Mouse (Mus musculus) adrenal gland, postnatal 36 days (tissue): Measurements from ENCODE around the gene Commd1. TPM values are rescaled to one million over a fixed set of nuclear protein-coding genes. Genes with fewer than 3 reads are reported as not detected.

Experiments used
- DNase-seq, 2 experiments: peaks; one replicate each; pipeline ENCODE4 v3.0.0; 2021; ENCODE audit warnings: mixed read lengths in 1 of 2
- total RNA-seq, 2 experiments: library from RNA; stranded (reverse); gene quantifications; 2 replicates each; pipeline ENCODE4 v1.2.3; 2021

The Commd1 gene
- total RNA-seq, 2 experiments from 2014 or later = 103 to 121 TPM

GRCm38 (mm10) chr11:22950131-22950530 lies 32.1 kb downstream of the Commd1 start:
- no peak for DNase-seq

GRCm38 (mm10) chr11:22949101-22949500 lies 33.1 kb downstream of the Commd1 start:
- peak in 1 of 2 experiments; percentile 43 for DNase-seq

- DNase-seq = peak in 1 of 2 experiments; percentile 15
Observed at GRCm38 (mm10) chr11:22938983-22939382, 43.2 kb downstream of the Commd1 start.

- DNase-seq = no peak
Observed at GRCm38 (mm10) chr11:22937716-22938316, 44.4 kb downstream of the Commd1 start.

- no peak for DNase-seq
Observed at GRCm38 (mm10) chr11:22936446-22937125, 45.6 kb downstream of the Commd1 start.

GRCm38 (mm10) chr11:22932167-22932566 lies 50.0 kb downstream of the Commd1 start:
- DNase-seq = no peak

GRCm38 (mm10) chr11:22931320-22931905 lies 50.8 kb downstream of the Commd1 start:
- DNase-seq = no peak

GRCm38 (mm10) chr11:22930129-22930528 lies 52.1 kb downstream of the Commd1 start:
- DNase-seq = no peak

GRCm38 (mm10) chr11:22928586-22929169 lies 53.5 kb downstream of the Commd1 start:
- DNase-seq = peak; percentile 30 to 51

- no peak for DNase-seq
Observed at GRCm38 (mm10) chr11:22923606-22924005, 58.6 kb downstream of the Commd1 start.

GRCm38 (mm10) chr11:22922546-22922945 lies 59.6 kb downstream of the Commd1 start:
- DNase-seq = no peak

- no peak for DNase-seq
Observed at GRCm38 (mm10) chr11:22919336-22919735, 62.8 kb downstream of the Commd1 start.

- no peak for DNase-seq
Observed at GRCm38 (mm10) chr11:22917786-22918185, 64.4 kb downstream of the Commd1 start.

GRCm38 (mm10) chr11:22913744-22914143 lies 68.4 kb downstream of the Commd1 start:
- no peak for DNase-seq

GRCm38 (mm10) chr11:22911831-22912230 lies 70.4 kb downstream of the Commd1 start:
- no peak for DNase-seq

GRCm38 (mm10) chr11:22906453-22906865 lies 75.7 kb downstream of the Commd1 start:
- DNase-seq = no peak

GRCm38 (mm10) chr11:22902923-22903322 lies 79.3 kb downstream of the Commd1 start:
- DNase-seq = no peak

- no peak for DNase-seq
Observed at GRCm38 (mm10) chr11:22900041-22900440, 82.1 kb downstream of the Commd1 start.

GRCm38 (mm10) chr11:22897642-22898041 lies 84.5 kb downstream of the Commd1 start:
- DNase-seq = no peak

- DNase-seq = no peak
Observed at GRCm38 (mm10) chr11:22897127-22897526, 85.1 kb downstream of the Commd1 start.

- DNase-seq = no peak
Observed at GRCm38 (mm10) chr11:22893075-22893474, 89.1 kb downstream of the Commd1 start.

- no peak for DNase-seq
Observed at GRCm38 (mm10) chr11:22892466-22892865, 89.7 kb downstream of the Commd1 start.

- peak; percentile 35 to 61 for DNase-seq
Observed at GRCm38 (mm10) chr11:22891876-22892275, 90.3 kb downstream of the Commd1 start.
